Mouse (Mus musculus) limb, embryonic 11.5 days (tissue): ENCODE data around the gene Neo1. TPM values are rescaled to one million over a fixed set of nuclear protein-coding genes. Genes with fewer than 3 reads are reported as not detected.
A peak's percentile ranks its signal among the peaks of the same experiment; 100 is the strongest.

Source experiments
- ATAC-seq: fragments of 200-750 bp; cut with Nextera tagmentation; 2 replicates; pipeline ENCODE4 v1.8.0; 2017; ENCODE audit warnings: low read depth; ENCODE audit not compliant: insufficient number of reproducible peaks, low FRiP score, low TSS enrichment
- DNase-seq: peaks from one replicate; pipeline ENCODE4 v3.0.0-alpha.2; 2015; ENCODE audit warnings: low spot score
- H3K27ac ChIP-seq: fragments of 300-500 bp; sonication (generic); replicated peaks from 2 replicates; pipeline ENCODE4 v1.5.1; 2014; ENCODE audit warnings: low read depth, mild to moderate bottlenecking, low read length
- H3K27me3 ChIP-seq: fragments of 300-500 bp; sonication (generic); 2 replicates; pipeline ENCODE4 v1.6.1; 2014; ENCODE audit warnings: mild to moderate bottlenecking, low read length, mixed read lengths; ENCODE audit not compliant: control insufficient read depth, insufficient read depth
- H3K36me3 ChIP-seq: fragments of 300-500 bp; sonication (generic); 2 replicates; pipeline ENCODE4 v1.6.1; 2014; ENCODE audit warnings: mild to moderate bottlenecking, low read length, moderate library complexity, mixed read lengths; ENCODE audit not compliant: control insufficient read depth, insufficient read depth
- H3K4me1 ChIP-seq: fragments of 300-500 bp; sonication (generic); 2 replicates; pipeline ENCODE4 v1.6.1; 2014; ENCODE audit warnings: low read length, mixed read lengths; ENCODE audit not compliant: control insufficient read depth, insufficient read depth
- H3K4me2 ChIP-seq: fragments of 300-500 bp; sonication (generic); 2 replicates; pipeline ENCODE4 v1.6.1; 2014; ENCODE audit warnings: low read depth, mild to moderate bottlenecking, moderate library complexity; ENCODE audit not compliant: severe bottlenecking
- H3K4me3 ChIP-seq: fragments of 300-500 bp; sonication (generic); 2 replicates; pipeline ENCODE4 v1.5.1; 2014; ENCODE audit warnings: low read depth, low read length
- H3K9ac ChIP-seq: fragments of 300-500 bp; sonication (generic); 2 replicates; pipeline ENCODE4 v1.6.1; 2014; ENCODE audit warnings: mild to moderate bottlenecking, low read length
- H3K9me3 ChIP-seq: fragments of 300-500 bp; sonication (generic); 2 replicates; pipeline ENCODE4 v1.6.1; 2016; ENCODE audit warnings: low read length; ENCODE audit not compliant: control insufficient read depth
- WGBS: fragments of 180-500 bp; shearing (Covaris S2); extraction: QIAGEN DNeasy Blood & Tissue Kit; methylation state at CpG from one replicate; pipeline ENCODE4 v1.1.7; 2014; 5-methylcytosine and 5-hydroxymethylcytosine counted together
- polyA plus RNA-seq: library from polyadenylated mRNA; unstranded; fragments of >200 nt; fragmentation: Nextera tagmentation; extraction: Ambion mirVana; gene quantifications from 2 replicates; pipeline ENCODE4 v1.2.1, GENCODE M21; 2014

Neo1 gene
- polyA plus RNA-seq, 1 experiment from 2014 or later: 43.2 TPM

- Histone ChIP-seq H3K4me3 (no peak overlapping the region), H3K27ac (no peak overlapping the region), H3K36me3 (no peaks in the 10 kb centered on the region), H3K4me1 (no peaks in the 10 kb centered on the region), H3K9me3 (no peaks in the 10 kb centered on the region), H3K9ac (no peak overlapping the region), H3K27me3 (no peaks in the 10 kb centered on the region), H3K4me2 (no peak overlapping the region)
- WGBS: 83% methylated on average over 9 of the region's 9 CpGs
- DNase-seq (no peak), ATAC-seq (no peak)
These were observed 23.9 kb upstream of the Neo1 start for GRCm38 (mm10) chr9:59060026-59060605.

GRCm38 (mm10) chr9:59059158-59059557, 22.9 kb upstream of the Neo1 start:
- Histone ChIP-seq H3K9me3 (no peaks in the 10 kb centered on the region), H3K9ac (no peak overlapping the region), H3K4me3 (no peak overlapping the region), H3K27me3 (no peaks in the 10 kb centered on the region), H3K4me2 (no peak overlapping the region), H3K4me1 (no peaks in the 10 kb centered on the region), H3K36me3 (no peaks in the 10 kb centered on the region), H3K27ac (no peak overlapping the region)
- DNase-seq: no peak
- 89% methylated on average over 6 of the region's 6 CpGs for WGBS
- no peak for ATAC-seq

- Histone ChIP-seq H3K9me3 (no peaks in the 10 kb centered on the region), H3K4me2 (no peak overlapping the region), H3K36me3 (no peaks in the 10 kb centered on the region), H3K4me1 (no peaks in the 10 kb centered on the region), H3K4me3 (no peak overlapping the region), H3K27ac (no peak overlapping the region), H3K9ac (no peak overlapping the region), H3K27me3 (no peaks in the 10 kb centered on the region)
- ATAC-seq (no peak), DNase-seq (no peak)
- 68% methylated on average over 6 of the region's 6 CpGs for WGBS
These were observed 21.8 kb upstream of the Neo1 start for GRCm38 (mm10) chr9:59058060-59058459.

- H3K36me3 ChIP-seq: no peaks in the 10 kb centered on the region
- no peak for DNase-seq
- no peak for ATAC-seq
- H3K9me3 ChIP-seq: no peaks in the 10 kb centered on the region
- no peak overlapping the region for H3K9ac ChIP-seq
- no peak overlapping the region for H3K4me3 ChIP-seq
- 69% methylated on average over 8 of the region's 8 CpGs for WGBS
- H3K4me2 ChIP-seq: no peak overlapping the region
- no peaks in the 10 kb centered on the region for H3K4me1 ChIP-seq
- no peaks in the 10 kb centered on the region for H3K27me3 ChIP-seq
- no peak overlapping the region for H3K27ac ChIP-seq
These were observed 20.0 kb upstream of the Neo1 start for GRCm38 (mm10) chr9:59056281-59056680.

- Histone ChIP-seq H3K36me3 (no peaks in the 10 kb centered on the region), H3K4me3 (no peak overlapping the region), H3K9me3 (no peaks in the 10 kb centered on the region), H3K4me1 (no peaks in the 10 kb centered on the region), H3K4me2 (no peak overlapping the region), H3K27me3 (no peaks in the 10 kb centered on the region), H3K27ac (no peak overlapping the region), H3K9ac (no peak overlapping the region)
- ATAC-seq (no peak), DNase-seq (no peak)
These were observed 5.6 kb upstream of the Neo1 start for GRCm38 (mm10) chr9:59041805-59042204.

- peak overlapping the region; percentile 92 for H3K4me3 ChIP-seq
- no peak for DNase-seq
- WGBS: under 1% methylated on average over 52 of the region's 56 CpGs
- no peaks in the 10 kb centered on the region for H3K27me3 ChIP-seq
- peak overlapping the region; percentile 98 for H3K27ac ChIP-seq
- no peaks in the 10 kb centered on the region for H3K4me1 ChIP-seq
- peak overlapping the region; percentile 73 for H3K4me2 ChIP-seq
- peak; percentile 28 for ATAC-seq
- H3K9me3 ChIP-seq: no peaks in the 10 kb centered on the region
- H3K9ac ChIP-seq: peak overlapping the region; percentile 93
- no peaks in the 10 kb centered on the region for H3K36me3 ChIP-seq
These were observed 596 bp upstream of the Neo1 start for GRCm38 (mm10) chr9:59036732-59037341.

GRCm38 (mm10) chr9:59035342-59036158, 691 bp downstream of the Neo1 start:
- peak; percentile 55 for ATAC-seq
- peak overlapping the region; percentile 93 for H3K9ac ChIP-seq
- no peaks in the 10 kb centered on the region for H3K36me3 ChIP-seq
- H3K9me3 ChIP-seq: no peaks in the 10 kb centered on the region
- peak; percentile 74 for DNase-seq
- H3K27ac ChIP-seq: peak overlapping the region; percentile 98
- WGBS: under 1% methylated on average over 62 of the region's 63 CpGs
- H3K27me3 ChIP-seq: no peaks in the 10 kb centered on the region
- H3K4me1 ChIP-seq: no peaks in the 10 kb centered on the region
- H3K4me3 ChIP-seq: peak overlapping the region; percentile 92
- peak overlapping the region; percentile 73 for H3K4me2 ChIP-seq

GRCm38 (mm10) chr9:59034836-59035235, 1.4 kb downstream of the Neo1 start:
- Histone ChIP-seq H3K4me3 (peak overlapping the region; percentile 92), H3K4me2 (peak overlapping the region; percentile 73), H3K9ac (no peak overlapping the region), H3K27ac (no peak overlapping the region), H3K27me3 (no peaks in the 10 kb centered on the region), H3K36me3 (no peaks in the 10 kb centered on the region), H3K9me3 (no peaks in the 10 kb centered on the region), H3K4me1 (no peaks in the 10 kb centered on the region)
- no peak for DNase-seq
- ATAC-seq: no peak
- 40% methylated on average over 5 of the region's 5 CpGs for WGBS
